Mouse (Mus musculus) Patski (cell line): Measurements from ENCODE around the gene Tnni3k. TPM values are rescaled to one million over a fixed set of nuclear protein-coding genes. Genes with fewer than 3 reads are reported as not detected.
A peak's percentile ranks its signal among the peaks of the same experiment; 100 is the strongest.

Source experiments
- ATAC-seq: fragments of 100-300 bp; one replicate; pipeline ENCODE4 v1.8.0; 2021
- CTCF ChIA-PET: fragments of 350-600 bp; sonication (Branson Sonifier 250); formaldehyde crosslinking; loops from one replicate; lab custom pipeline; 2022; ENCODE audit warnings: inconsistent platforms; lab: Charles Lee
- POLR2A ChIA-PET: fragments of 350-600 bp; sonication (Branson Sonifier 250); formaldehyde crosslinking; loops from one replicate; lab custom pipeline; 2022; ENCODE audit warnings: antibody characterized with exemption, inconsistent platforms; lab: Charles Lee
- DNase-seq: peaks from one replicate; pipeline ENCODE4 v3.0.0-alpha.2; 2011; ENCODE audit warnings: low read depth, low spot score
- H3K27me3 ChIP-seq: fragments of 371-371 bp; one replicate; pipeline ENCODE4 v1.5.1; 2021
- CTCF ChIP-seq: fragments of 100-300 bp; IDR thresholded peaks from one replicate; pipeline ENCODE4 v1.5.1; 2021
- in situ Hi-C: fragments of 300-500 bp; cut with MboI; formaldehyde crosslinking; loops from 3 replicates; pipeline ENCODE4 v1.11.1; 2018; ENCODE audit warnings: low pct_unique_long_range_greater_than_20kb, mixed read lengths
- polyA plus RNA-seq: library from polyadenylated mRNA; unstranded; gene quantifications from one replicate; pipeline ENCODE4 v1.2.3, GENCODE M21; 2021

Tnni3k gene
- not detected for polyA plus RNA-seq

DNA sequence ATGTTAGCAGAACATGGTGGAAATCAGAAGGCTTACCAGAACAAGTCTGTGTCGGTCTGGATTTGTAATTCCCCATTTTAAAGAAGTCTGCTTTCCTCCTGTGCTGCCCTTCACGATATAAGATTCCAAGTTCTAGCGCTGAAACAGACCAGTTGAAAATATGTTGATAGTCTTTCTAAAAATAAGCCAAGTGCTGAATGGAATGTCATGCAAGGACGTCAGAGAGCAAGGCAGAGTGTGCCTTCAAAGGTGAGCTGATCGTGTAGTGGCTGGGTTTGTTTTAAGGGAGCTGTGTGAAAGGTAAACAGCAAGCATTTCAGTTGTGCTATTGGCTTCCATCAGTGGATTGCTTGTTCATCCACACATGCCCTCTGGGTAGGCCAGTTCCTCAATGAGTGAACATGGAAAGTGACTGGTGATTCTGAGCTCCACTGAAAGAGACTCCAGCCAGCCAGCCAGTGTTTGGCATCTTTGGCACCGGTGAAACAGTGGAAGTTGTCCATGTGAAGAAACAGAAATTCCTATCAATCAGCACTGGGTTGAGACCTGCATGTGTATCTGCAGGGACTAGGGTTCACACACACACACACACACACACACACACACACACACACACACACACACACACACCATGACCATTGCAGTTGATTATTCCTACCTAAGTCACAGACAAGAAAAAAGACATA is at the start of gene Tnni3k:
Gene Tnni3k (minus strand): TSS at position 177 of the 686 bp plus-strand sequence.
- in situ Hi-C loops = no loop called here
- no peak for ATAC-seq
- ChIA-PET CTCF (no interaction called here), POLR2A (no interaction called here)
- no peak for TF ChIP-seq CTCF
- no peak for DNase-seq
- peaks cover 7% of the 10 kb centered on the region for H3K27me3 ChIP-seq

DNA sequence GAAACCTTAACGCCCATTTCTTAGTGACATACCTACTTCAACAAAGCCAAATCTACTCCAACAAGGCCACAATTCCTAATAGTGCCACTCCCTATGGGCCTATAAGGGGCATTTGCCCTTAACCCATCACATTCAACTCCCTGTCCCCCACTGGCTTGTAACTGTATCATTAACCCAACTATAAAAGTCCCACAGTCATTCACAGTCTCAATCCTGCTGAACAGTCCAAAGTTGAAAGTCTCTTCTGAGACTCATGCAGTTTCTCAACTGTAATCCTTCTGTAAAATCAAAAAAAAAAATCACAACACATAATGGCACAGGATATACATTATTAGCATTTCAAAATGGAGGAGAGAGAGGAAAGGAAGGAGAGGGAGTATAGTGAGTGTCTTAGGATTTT is 44.1 kb upstream of the Tnni3k start:
- in situ Hi-C loops = loop anchor here (10.0 to 25.0 kb wide), 2 partner anchors 504 to 1187 kb away; partner anchors contain the start of genes Cryz, Msh4, Rabggtb and Tyw3
- ChIA-PET CTCF (interaction anchor here (0.6 kb wide), 1 partner anchor 578 kb away, joined by 3 read pairs; no protein-coding TSS in a partner anchor), POLR2A (no interaction called here)
- H3K27me3 ChIP-seq = no peaks in the 10 kb centered on the region
- DNase-seq (no peak), ATAC-seq (no peak)
- TF ChIP-seq CTCF = no peak

DNA sequence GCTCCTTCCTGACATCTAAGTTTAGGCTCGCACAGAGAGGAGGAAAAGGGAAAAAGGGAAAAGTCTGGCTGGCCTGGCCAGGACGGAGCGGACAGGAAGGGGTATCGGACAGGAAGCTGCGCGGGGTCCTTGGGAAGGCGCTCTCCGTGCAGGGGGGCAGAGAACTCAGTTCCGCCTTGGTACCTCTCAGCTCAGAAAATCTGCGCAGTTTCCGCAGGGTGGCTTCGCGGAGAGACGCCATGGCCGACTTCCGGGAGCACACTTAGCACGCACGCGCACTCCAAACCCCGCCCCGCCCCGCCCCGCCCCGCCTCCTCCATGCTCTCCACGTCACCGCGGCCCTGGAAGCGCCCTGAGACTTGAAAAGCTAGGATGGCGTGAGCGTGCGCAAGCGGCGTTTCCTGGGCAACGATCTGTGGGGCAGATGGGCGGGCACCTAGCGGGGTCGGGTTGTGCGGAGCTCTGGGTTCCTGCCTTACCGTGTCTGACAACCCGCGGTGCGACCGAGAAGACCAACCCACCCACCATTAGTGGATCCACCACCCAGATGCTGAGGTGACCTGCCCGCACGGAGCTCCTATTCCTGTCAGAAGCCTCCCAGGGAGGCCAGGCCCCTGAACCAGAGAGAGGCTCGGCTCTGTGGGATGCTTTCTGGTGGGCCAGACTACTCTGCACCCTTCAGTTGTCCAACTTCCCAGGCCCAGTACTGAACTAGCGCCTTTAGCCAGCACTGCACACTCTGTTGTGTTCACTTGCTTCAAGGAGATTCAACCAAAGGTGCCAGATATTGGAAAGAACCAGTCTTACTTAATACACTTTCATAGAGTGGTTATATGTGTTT is 38.1 kb upstream of the Tnni3k start, which contains the start of the genes Fpgt and Lrriq3:
Gene Fpgt (minus strand): TSS at position 288 of the 841 bp plus-strand sequence.
Gene Lrriq3 (plus strand): TSS at position 319 of the 841 bp plus-strand sequence.
- H3K27me3 ChIP-seq = no peaks in the 10 kb centered on the region
- CTCF ChIA-PET = interaction anchor here (0.8 kb wide), 3 partner anchors 26 to 497 kb away, joined by 3 to 5 read pairs (median 3); partner anchors contain the start of genes Cryz and Tyw3
- POLR2A ChIA-PET = interaction anchor here (1.3 kb wide), 1 partner anchor 22 kb away, joined by 3 read pairs; no protein-coding TSS in a partner anchor
- ATAC-seq (peak; percentile 100), DNase-seq (peak; percentile 85)
- no peak for TF ChIP-seq CTCF
- in situ Hi-C loops = loop anchor here (10.0 to 25.0 kb wide), 2 partner anchors 499 to 1181 kb away; partner anchors contain the start of genes Cryz, Msh4, Rabggtb and Tyw3

DNA sequence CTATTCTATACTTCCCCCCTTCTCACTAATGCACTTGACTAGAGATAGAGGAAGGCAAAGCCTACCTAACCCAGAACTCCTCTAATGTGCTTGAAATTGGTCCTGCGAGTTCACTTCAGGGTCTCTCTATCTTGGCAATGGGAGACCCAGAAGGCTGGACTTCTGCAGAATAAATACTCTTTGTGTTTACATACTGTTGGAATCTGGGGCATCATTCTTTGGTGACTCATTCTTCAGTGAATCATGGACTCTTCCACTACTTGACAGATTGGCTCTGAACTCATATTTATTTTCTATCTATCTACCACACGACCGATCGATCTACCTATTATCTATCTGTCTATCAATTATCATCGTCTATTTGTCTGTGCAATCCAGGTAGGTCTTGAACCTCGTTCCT is 36.9 kb upstream of the Tnni3k start:
- in situ Hi-C loops = loop anchor here (10.0 to 25.0 kb wide), 2 partner anchors 497 to 1180 kb away; partner anchors contain the start of genes Cryz, Msh4, Rabggtb and Tyw3

DNA sequence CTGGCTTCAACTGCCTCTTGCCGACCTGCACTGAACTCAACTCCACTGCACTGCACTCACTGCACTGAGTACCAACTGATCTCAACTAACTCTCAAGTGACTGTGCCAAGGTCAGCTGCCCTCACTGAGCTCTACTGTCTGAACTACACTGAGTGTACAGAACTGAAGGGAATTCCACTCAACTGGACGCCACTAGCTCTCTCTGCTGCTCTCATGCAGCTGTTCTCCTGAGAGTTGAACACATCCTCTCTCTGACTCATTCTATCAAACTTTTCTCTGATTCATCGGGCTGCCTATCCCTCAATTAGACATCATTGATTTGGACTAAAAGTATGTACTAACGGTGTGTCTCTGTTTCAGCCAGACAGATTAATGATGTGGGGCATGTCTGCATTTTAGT is 22.7 kb upstream of the Tnni3k start:
- in situ Hi-C loops = loop anchor here (25.0 kb wide), 1 partner anchor 1166 kb away; the partner anchor contains the start of genes Msh4 and Rabggtb
- CTCF ChIA-PET = interaction anchor here (0.9 kb wide), 1 partner anchor 13 kb away, joined by 3 read pairs; no protein-coding TSS in a partner anchor
- POLR2A ChIA-PET = no interaction called here
- peaks cover 19% of the 10 kb centered on the region for H3K27me3 ChIP-seq
- DNase-seq (no peak), ATAC-seq (peak; percentile 51)
- TF ChIP-seq CTCF = no peak

More for the DNA sequence above, 36.9 kb upstream of the Tnni3k start:
- H3K27me3 ChIP-seq = no peaks in the 10 kb centered on the region
- POLR2A ChIA-PET = interaction anchor here (0.7 kb wide), 1 partner anchor 609 kb away, joined by 4 read pairs; no protein-coding TSS in a partner anchor
- ATAC-seq (no peak), DNase-seq (no peak)
- CTCF ChIA-PET = interaction anchor here (0.6 kb wide), 1 partner anchor 708 kb away, joined by 4 read pairs; no protein-coding TSS in a partner anchor
- no peak for TF ChIP-seq CTCF

DNA sequence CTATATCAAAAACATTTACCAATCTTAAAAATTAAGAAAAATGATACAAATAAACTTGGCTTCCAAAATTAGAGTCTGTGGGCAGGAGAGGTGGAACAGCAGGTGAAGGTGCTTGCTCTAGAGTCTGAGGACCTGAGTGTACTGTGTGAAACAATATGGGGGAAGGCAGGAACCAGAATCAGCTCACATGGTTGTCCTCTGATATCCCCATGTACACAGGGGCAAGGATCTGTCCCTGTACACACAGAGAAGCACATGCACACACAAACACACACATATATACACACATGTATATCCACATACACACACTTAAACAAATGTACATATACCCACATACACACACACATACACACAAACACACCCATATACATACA is 4.2 kb upstream of the Tnni3k start:
- TF ChIP-seq CTCF = no peak
- ChIA-PET POLR2A (no interaction called here), CTCF (interaction anchor here (1.5 kb wide), 1 partner anchor 12 kb away, joined by 5 read pairs; no protein-coding TSS in a partner anchor)
- in situ Hi-C loops = no loop called here
- no peak for ATAC-seq
- no peak for DNase-seq
- H3K27me3 ChIP-seq = peaks cover 4% of the 10 kb centered on the region

DNA sequence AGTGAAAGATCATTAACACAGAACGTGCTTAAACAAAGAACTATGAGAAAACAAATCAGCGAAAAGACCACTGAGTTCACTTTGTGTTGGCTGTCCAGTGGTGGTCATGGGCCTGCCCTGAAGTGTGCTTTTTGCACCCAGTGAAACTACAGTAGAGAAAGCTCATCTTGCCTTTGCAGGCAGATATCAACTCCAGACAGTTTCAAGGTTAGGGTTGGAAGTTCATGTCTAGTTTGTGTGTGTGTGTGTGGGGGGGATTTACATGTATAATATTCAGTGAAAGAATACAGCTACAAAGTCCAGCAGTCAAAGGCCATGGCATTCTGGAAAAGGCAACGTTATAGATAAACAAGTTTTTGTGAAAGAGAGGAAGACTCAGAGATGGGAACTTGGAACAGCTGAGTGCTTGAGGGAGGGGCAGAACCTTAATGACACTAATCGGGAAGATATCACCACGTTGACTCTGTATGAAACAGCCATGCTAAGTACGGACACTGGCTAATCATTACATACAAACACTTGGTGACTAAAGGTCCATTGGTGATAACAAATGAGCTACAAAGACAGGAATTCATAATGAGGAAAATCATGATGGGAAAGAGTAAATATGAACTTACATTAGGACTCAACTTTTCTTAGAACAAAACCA is 3.7 kb upstream of the Tnni3k start:
- no peak for TF ChIP-seq CTCF
- peaks cover 7% of the 10 kb centered on the region for H3K27me3 ChIP-seq
- in situ Hi-C loops = no loop called here
- ATAC-seq (no peak), DNase-seq (no peak)
- ChIA-PET CTCF (interaction anchor here (1.5 kb wide), 1 partner anchor 12 kb away, joined by 5 read pairs; no protein-coding TSS in a partner anchor), POLR2A (no interaction called here)

DNA sequence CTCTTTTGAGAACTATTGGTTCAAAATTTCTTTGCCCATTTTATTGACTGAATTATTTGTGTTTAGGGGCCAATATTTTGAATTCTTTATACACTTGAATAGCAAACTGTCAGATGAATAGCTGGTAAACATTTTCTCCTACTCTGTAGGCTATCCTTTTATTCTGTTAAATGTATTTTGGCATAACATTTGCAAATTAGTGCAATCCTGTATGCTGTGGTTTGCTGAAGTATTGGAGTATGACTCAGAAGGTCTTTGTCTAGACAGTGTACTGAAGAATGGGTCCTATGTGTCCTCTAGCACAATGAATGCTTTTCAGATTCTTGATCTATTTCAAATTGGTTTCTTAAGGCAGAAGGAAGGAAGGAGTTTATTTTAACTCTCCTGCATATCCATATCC is 2.4 kb upstream of the Tnni3k start:
- CTCF ChIA-PET = no interaction called here
- POLR2A ChIA-PET = no interaction called here
- peaks cover 7% of the 10 kb centered on the region for H3K27me3 ChIP-seq
- no peak for TF ChIP-seq CTCF
- DNase-seq = no peak
- no peak for ATAC-seq
- in situ Hi-C loops = no loop called here

DNA sequence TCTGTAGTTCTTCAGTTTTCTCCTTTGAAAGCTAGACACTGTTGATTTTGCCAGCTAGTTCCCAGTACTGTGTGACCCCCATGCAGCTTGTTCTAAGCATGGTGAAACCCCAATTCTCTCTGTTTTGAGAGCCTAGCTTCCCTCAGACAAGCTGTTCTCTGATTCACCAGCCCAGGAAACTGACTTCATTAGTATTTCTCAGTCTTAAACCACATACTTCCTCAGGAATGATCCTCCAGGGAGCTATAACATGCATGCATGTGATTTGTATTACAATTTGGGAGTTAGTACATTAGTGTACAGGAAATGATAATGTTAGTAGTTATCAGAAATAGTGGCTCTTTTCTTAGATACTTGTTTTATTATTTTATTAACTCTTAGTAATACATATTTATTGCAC is 1.4 kb upstream of the Tnni3k start:
- POLR2A ChIA-PET = no interaction called here
- no peak for ATAC-seq
- DNase-seq = no peak
- TF ChIP-seq CTCF = no peak
- CTCF ChIA-PET = no interaction called here
- in situ Hi-C loops = no loop called here
- peaks cover 7% of the 10 kb centered on the region for H3K27me3 ChIP-seq

DNA sequence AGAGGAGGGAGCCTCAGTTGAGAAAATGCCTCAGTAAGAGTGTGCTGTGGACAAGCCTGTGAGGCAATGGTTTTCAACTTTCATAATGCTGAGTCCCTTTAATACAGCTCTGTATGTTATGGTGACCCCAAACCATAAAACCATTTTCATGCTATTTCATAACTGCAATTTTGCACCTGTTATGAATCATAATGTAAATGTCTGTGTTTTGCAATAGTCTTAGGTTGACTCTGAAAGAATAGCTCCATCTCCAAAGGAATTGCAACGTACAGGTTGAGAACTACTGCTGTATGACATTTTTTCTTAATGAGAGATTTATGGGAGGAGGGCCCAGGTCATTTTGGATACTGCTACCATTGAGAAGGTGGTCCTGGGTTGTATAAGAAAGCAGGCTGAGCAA is 2.0 kb downstream of the Tnni3k start:
- TF ChIP-seq CTCF = no peak
- ATAC-seq = no peak
- ChIA-PET POLR2A (no interaction called here), CTCF (interaction anchor here (1.2 kb wide), 1 partner anchor 8 kb away, joined by 3 read pairs; no protein-coding TSS in a partner anchor)
- H3K27me3 ChIP-seq = peaks cover 7% of the 10 kb centered on the region
- no peak for DNase-seq
- in situ Hi-C loops = no loop called here
